Mouse (Mus musculus) bone marrow, adult 2 months (tissue): ENCODE data around the gene P2ry14.

Experiments
- CTCF ChIP-seq: fragments of 200-500 bp; IDR thresholded peaks from 2 replicates; pipeline ENCODE4 v1.5.1; 2011; ENCODE audit warnings: low read length, control low read depth; ENCODE audit not compliant: control insufficient read depth, insufficient read depth
- POLR2A ChIP-seq: fragments of 200-500 bp; IDR thresholded peaks from 2 replicates; pipeline ENCODE4 v1.6.1; 2011; ENCODE audit warnings: low read depth, mild to moderate bottlenecking, control low read depth, low read length, borderline replicate concordance; ENCODE audit not compliant: control insufficient read depth

- no peak for TF ChIP-seq CTCF
- no peak for TF ChIP-seq POLR2A
These were observed 3.8 kb downstream of the P2ry14 start for GRCm38 (mm10) chr3:59149646-59150045.
